Mouse (Mus musculus): ENCODE measurements around the gene Pbdc1. TPM values are rescaled to one million over a fixed set of nuclear protein-coding genes. Genes with fewer than 3 reads are reported as not detected.

The Pbdc1 gene
- polyA plus RNA-seq (2012; rRNA removed), result 15.4 and 16.0 TPM in 2 replicates

GRCm38 (mm10) chrX:105079615-105080092 is at the start of gene Pbdc1:
TSS of gene Pbdc1 (plus strand) at chrX:105079756.

GRCm38 (mm10) chrX:105120275-105121226 is 41.0 kb downstream of the Pbdc1 start, which contains the start of gene Magee1:
TSS of gene Magee1 (plus strand) at chrX:105120378.

Other genes starting within 250 kb of the Pbdc1 start
- 10.3 and 10.6 TPM in 2 replicates for gene Magee2, start 222.5 kb upstream of the Pbdc1 start, polyA plus RNA-seq (2012; rRNA removed)
- gene Magee1, start 40.6 kb downstream of the Pbdc1 start, polyA plus RNA-seq (2012; rRNA removed), result 101 and 103 TPM in 2 replicates

Data from central nervous system, embryonic 14 days (tissue).